14 mouse cellular contexts compared by ENCODE assay signal in genomic region chr5:38536822-38537221, GRCm38 (mm10).
"Had no signal": no experiment of that assay in that cellular context is flagged by ENCODE, and none has a peak within 500 bp of the region (broad histone marks: within the 10 kb centered on the region; RNA-seq: fewer than 3 reads in every experiment).

No protein-coding gene starts in this region.

- H3K9ac ChIP-seq: limb, embryonic 13.5 days; liver, embryonic 12.5 days; lung, embryonic 14.5 days; neural tube, embryonic 15.5 days had no signal

- H3K4me2 ChIP-seq: limb, embryonic 13.5 days; liver, embryonic 12.5 days; lung, embryonic 14.5 days; neural tube, embryonic 15.5 days had no signal

- H3K9me3 ChIP-seq: limb, embryonic 13.5 days; liver, embryonic 12.5 days; midbrain, embryonic 10.5 days; neural tube, embryonic 15.5 days had no signal

- H3K27ac ChIP-seq: limb, embryonic 13.5 days; liver, embryonic 12.5 days; midbrain, embryonic 10.5 days; stomach, postnatal 0 days had no signal

- H3K4me1 ChIP-seq: limb, embryonic 13.5 days; midbrain, embryonic 10.5 days; neural tube, embryonic 15.5 days had no signal

- H3K27me3 ChIP-seq: limb, embryonic 13.5 days; liver, embryonic 12.5 days; neural tube, embryonic 15.5 days had no signal

- H3K4me3 ChIP-seq: limb, embryonic 13.5 days; liver, embryonic 12.5 days; midbrain, embryonic 10.5 days; myocyte; neural tube, embryonic 15.5 days had no signal

- ATAC-seq: liver, embryonic 12.5 days had no signal

- DNase-seq: left cerebral cortex, postnatal 4 days; lung, embryonic 14.5 days; lung, postnatal 10 days; lung, postnatal 4 days; midbrain, embryonic 14.5 days; right cerebral cortex, adult 18-20 months; right cerebral cortex, postnatal 25 days; thymus, postnatal 14 days had no signal
